In the genomic region with DNA sequence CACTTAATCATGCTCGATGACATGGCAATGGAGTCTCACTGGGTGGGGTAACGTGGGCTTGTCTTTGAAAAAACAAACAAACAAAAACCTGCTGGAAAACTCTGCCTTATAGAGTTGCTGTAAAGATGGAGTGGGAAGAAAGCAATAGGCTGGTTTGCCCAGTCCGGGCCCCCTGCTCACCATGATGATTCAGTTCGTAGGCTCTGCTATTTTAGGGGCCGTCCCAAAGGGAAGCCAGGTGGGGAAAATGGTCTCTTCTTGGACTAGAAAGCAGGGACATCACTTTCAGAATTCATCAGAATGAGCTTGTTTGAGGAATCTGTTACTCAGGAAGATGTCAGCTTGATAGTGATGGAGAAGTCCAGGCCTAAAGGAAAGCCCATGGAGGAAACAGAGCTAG, we compare ENCODE assay signal across 37 mouse cellular contexts. TPM values are rescaled to one million over a fixed set of nuclear protein-coding genes. Genes with fewer than 3 reads are reported as not detected.
"Had no signal": no experiment of that assay in that cellular context is flagged by ENCODE, and none has a peak within 500 bp of the region (broad histone marks: within the 10 kb centered on the region; RNA-seq: fewer than 3 reads in every experiment).

No protein-coding gene starts in this region.

- DNase-seq: left cerebral cortex, postnatal 4 days; liver; liver, embryonic 13.5 days; liver, postnatal 0 days; lung, adult 18-20 months; lung, adult 2 months; lung, embryonic 14.5 days; lung, postnatal 10 days; lung, postnatal 14 days; lung, postnatal 36 days; lung, postnatal 4 days; midbrain, embryonic 14.5 days had no signal

- H3K27me3 ChIP-seq: limb, embryonic 13.5 days; limb, embryonic 15.5 days; liver, embryonic 13.5 days; liver, embryonic 15.5 days; lung, embryonic 15.5 days; megakaryocyte, embryonic 14.5 days; midbrain, embryonic 12.5 days; midbrain, embryonic 13.5 days; midbrain, embryonic 15.5 days; neural tube, embryonic 12.5 days; neural tube, embryonic 13.5 days had no signal

- H3K27ac ChIP-seq: limb, embryonic 10.5 days; limb, embryonic 12.5 days; limb, embryonic 13.5 days; limb, embryonic 15.5 days; liver, embryonic 12.5 days; liver, embryonic 13.5 days; liver, embryonic 14.5 days; liver, embryonic 15.5 days; lung, embryonic 15.5 days; macrophage; midbrain, embryonic 12.5 days; midbrain, embryonic 13.5 days; midbrain, embryonic 15.5 days; neural tube, embryonic 12.5 days; neural tube, embryonic 13.5 days had no signal

- H3K36me3 ChIP-seq: limb, embryonic 10.5 days; limb, embryonic 12.5 days; limb, embryonic 13.5 days; limb, embryonic 15.5 days; liver, embryonic 12.5 days; liver, embryonic 13.5 days; liver, embryonic 15.5 days; lung, embryonic 15.5 days; midbrain, embryonic 12.5 days; midbrain, embryonic 13.5 days; midbrain, embryonic 15.5 days; neural tube, embryonic 12.5 days; neural tube, embryonic 13.5 days had no signal

- H3K4me2 ChIP-seq: limb, embryonic 12.5 days; limb, embryonic 13.5 days; limb, embryonic 15.5 days; liver, embryonic 11.5 days; liver, embryonic 12.5 days; liver, embryonic 13.5 days; liver, embryonic 15.5 days; lung, embryonic 14.5 days; lung, embryonic 15.5 days; midbrain, embryonic 12.5 days; midbrain, embryonic 13.5 days; midbrain, embryonic 15.5 days; neural tube, embryonic 12.5 days; neural tube, embryonic 13.5 days had no signal

- H3K9me3 ChIP-seq: limb, embryonic 10.5 days; limb, embryonic 12.5 days; limb, embryonic 13.5 days; limb, embryonic 15.5 days; liver, embryonic 12.5 days; liver, embryonic 13.5 days; liver, embryonic 15.5 days; lung, embryonic 15.5 days; megakaryocyte, embryonic 14.5 days; midbrain, embryonic 12.5 days; midbrain, embryonic 13.5 days; midbrain, embryonic 15.5 days; neural tube, embryonic 12.5 days; neural tube, embryonic 13.5 days had no signal

- H3K9ac ChIP-seq: limb, embryonic 12.5 days; limb, embryonic 13.5 days; limb, embryonic 15.5 days; liver, embryonic 12.5 days; liver, embryonic 13.5 days; liver, embryonic 14.5 days; liver, embryonic 15.5 days; liver, postnatal 0 days; lung, embryonic 14.5 days; lung, embryonic 15.5 days; midbrain, embryonic 12.5 days; midbrain, embryonic 13.5 days; midbrain, embryonic 15.5 days; neural tube, embryonic 12.5 days; neural tube, embryonic 13.5 days had no signal

- ATAC-seq: liver, embryonic 12.5 days; liver, postnatal 0 days; lung, postnatal 0 days; midbrain, embryonic 13.5 days; midbrain, embryonic 15.5 days; midbrain, embryonic 16.5 days had no signal

- H3K4me3 ChIP-seq: limb, embryonic 10.5 days; limb, embryonic 12.5 days; limb, embryonic 13.5 days; limb, embryonic 15.5 days; liver, embryonic 12.5 days; liver, embryonic 13.5 days; liver, embryonic 15.5 days; lung, embryonic 15.5 days; megakaryocyte, embryonic 14.5 days; midbrain, embryonic 12.5 days; midbrain, embryonic 13.5 days; midbrain, embryonic 15.5 days; myocyte; neural tube, embryonic 12.5 days; neural tube, embryonic 13.5 days had no signal

- H3K4me1 ChIP-seq: limb, embryonic 12.5 days; liver, embryonic 13.5 days; liver, embryonic 15.5 days; lung, embryonic 15.5 days; megakaryocyte, embryonic 14.5 days; midbrain, embryonic 13.5 days; midbrain, embryonic 15.5 days; neural tube, embryonic 12.5 days; neural tube, embryonic 13.5 days had no signal

RNA-seq across cellular contexts. Expression of gene Gpr1, which starts 12.9 kb away (rescaled TPM):
- total RNA-seq: liver, adult 2 months; megakaryocyte progenitor cell, adult 5-6 weeks; megakaryocyte, adult 5-6 weeks; megakaryocyte-erythroid progenitor cell, adult 5-6 weeks; monocyte, adult 5-6 weeks had no signal
- polyA plus RNA-seq: liver, adult 2 months; liver, embryonic 12.5 days; liver, embryonic 13.5 days; liver, embryonic 14.5 days; lung, embryonic 14.5 days; lung, embryonic 15.5 days; lung, embryonic 16.5 days; macrophage had no signal

RNA-seq across cellular contexts. Expression of gene Zdbf2, which starts 45.8 kb away (rescaled TPM):
- total RNA-seq: megakaryocyte progenitor cell, adult 5-6 weeks; megakaryocyte, adult 5-6 weeks; megakaryocyte-erythroid progenitor cell, adult 5-6 weeks; monocyte, adult 5-6 weeks had no signal
- polyA plus RNA-seq: liver, adult 2 months; macrophage had no signal
